Mouse (Mus musculus) retina, adult 2 months (tissue): Measurements from ENCODE around the gene Axdnd1.
"Not testable (repeated sequence)": the region's sequence is repeated elsewhere in the genome, so short reads cannot be mapped to it uniquely, and the experiment has no call there.

Source experiments
- DNase-seq: peaks from one replicate; pipeline ENCODE4 v3.0.0-alpha.2; 2012; ENCODE audit warnings: low read depth, low spot score

Gene Axdnd1

GRCm38 (mm10) chr1:156340847-156341246 is 80.1 kb downstream of the Axdnd1 start:
- no peak for DNase-seq

- no peak for DNase-seq
Observed at GRCm38 (mm10) chr1:156323126-156323525, 97.8 kb downstream of the Axdnd1 start.

- DNase-seq = no peak
Observed at GRCm38 (mm10) chr1:156310630-156311029, 110.3 kb downstream of the Axdnd1 start, which contains the start of gene Nphs2. Gene Nphs2, plus strand, starts transcription at chr1:156310727.

GRCm38 (mm10) chr1:156308595-156308994 is 112.4 kb downstream of the Axdnd1 start:
- DNase-seq = no peak

- DNase-seq = peak; percentile 44
Observed at GRCm38 (mm10) chr1:156302911-156303749, 117.8 kb downstream of the Axdnd1 start, which contains the start of gene Tdrd5. Gene Tdrd5, minus strand, starts transcription at chr1:156303664.

- no peak for DNase-seq
Observed at GRCm38 (mm10) chr1:156290016-156290415, 130.9 kb downstream of the Axdnd1 start.

GRCm38 (mm10) chr1:156289222-156289587 is 131.8 kb downstream of the Axdnd1 start:
- DNase-seq = not testable (repeated sequence)

GRCm38 (mm10) chr1:156288556-156289221 is 132.3 kb downstream of the Axdnd1 start:
- DNase-seq = no peak

- DNase-seq = no peak
Observed at GRCm38 (mm10) chr1:156285541-156285896, 135.4 kb downstream of the Axdnd1 start.

GRCm38 (mm10) chr1:156284851-156285540 is 136.0 kb downstream of the Axdnd1 start:
- DNase-seq = no peak

GRCm38 (mm10) chr1:156284207-156284606 is 136.8 kb downstream of the Axdnd1 start:
- DNase-seq = no peak

GRCm38 (mm10) chr1:156280131-156280530 is 140.8 kb downstream of the Axdnd1 start:
- DNase-seq = no peak

GRCm38 (mm10) chr1:156273647-156274046 is 147.3 kb downstream of the Axdnd1 start:
- DNase-seq = no peak
